ENCODE assay signal across 23 mouse cellular contexts in genomic region chr12:116315498-116315897, GRCm38 (mm10). TPM values are rescaled to one million over a fixed set of nuclear protein-coding genes. Genes with fewer than 3 reads are reported as not detected.
A peak's percentile ranks its signal among the peaks of the same experiment; 100 is the strongest.
DNase-seq lines count a peak whose midpoint lies in the region; ATAC-seq and TF ChIP-seq lines count a peak whose summit lies in the region.
"Had no signal": no experiment of that assay in that cellular context is flagged by ENCODE, and none has a peak within 500 bp of the region (broad histone marks: within the 10 kb centered on the region; RNA-seq: fewer than 3 reads in every experiment).

No protein-coding gene starts in this region.

- 91% methylated on average over 3 of the region's 3 CpGs for WGBS in hindbrain, embryonic 13.5 days
- 94% methylated on average over 3 of the region's 3 CpGs for WGBS in midbrain, embryonic 13.5 days
- WGBS in forebrain, embryonic 15.5 days = 92% methylated on average over 3 of the region's 3 CpGs

- ATAC-seq in megakaryocyte, adult 5-6 weeks (ENCODE audit: poor library complexity, severe bottlenecking) = peak; percentile 53
- ATAC-seq in hindbrain, embryonic 13.5 days (ENCODE audit: low FRiP score) = no peak
- ATAC-seq in midbrain, embryonic 13.5 days = no peak
- ATAC-seq in forebrain, embryonic 15.5 days (replicated peaks) = no peak
- ATAC-seq: intestine, embryonic 15.5 days; midbrain, embryonic 16.5 days had no signal

- no peak for DNase-seq in left cerebral cortex, adult 2 months (ENCODE audit: extremely low spot score in 1 of 2, low spot score in 2 of 2)
- no peak for DNase-seq in left cerebral cortex, adult 8-10 months (ENCODE audit: low spot score in 2 of 2)
- peak; percentile 88 for DNase-seq in MEL-GATA-1-ER (ENCODE audit: extremely low read depth, low read depth)
- DNase-seq in thymus, postnatal 36 days = peak; percentile 4 to 6
- DNase-seq: adrenal gland, postnatal 10 days; cerebellum, postnatal 36 days; gastrocnemius, postnatal 10 days; heart, postnatal 4 days; kidney, postnatal 10 days; lung, adult 18-20 months; lung, postnatal 4 days; retina, postnatal 1 day had no signal

- H3K4me3 ChIP-seq in left cerebral cortex, adult 2 months = no peak overlapping the region
- H3K4me3 ChIP-seq in hindbrain, embryonic 13.5 days = no peak overlapping the region
- H3K4me3 ChIP-seq in midbrain, embryonic 13.5 days (replicated peaks) = no peak overlapping the region
- no peak overlapping the region for H3K4me3 ChIP-seq in forebrain, embryonic 15.5 days
- H3K4me3 ChIP-seq: intestine, embryonic 15.5 days had no signal

- no peaks in the 10 kb centered on the region for H3K9me3 ChIP-seq in hindbrain, embryonic 13.5 days
- no peaks in the 10 kb centered on the region for H3K9me3 ChIP-seq in midbrain, embryonic 13.5 days
- H3K9me3 ChIP-seq in forebrain, embryonic 15.5 days = no peaks in the 10 kb centered on the region
- H3K9me3 ChIP-seq: intestine, embryonic 15.5 days had no signal

- H3K27ac ChIP-seq in left cerebral cortex, adult 2 months = peak overlapping the region; percentile 63
- H3K27ac ChIP-seq in hindbrain, embryonic 13.5 days = no peak overlapping the region
- H3K27ac ChIP-seq in midbrain, embryonic 13.5 days = no peak overlapping the region
- no peak overlapping the region for H3K27ac ChIP-seq in forebrain, embryonic 15.5 days (replicated peaks)
- H3K27ac ChIP-seq: intestine, embryonic 15.5 days had no signal

- no peaks in the 10 kb centered on the region for H3K27me3 ChIP-seq in hindbrain, embryonic 13.5 days
- H3K27me3 ChIP-seq in midbrain, embryonic 13.5 days = no peaks in the 10 kb centered on the region
- H3K27me3 ChIP-seq in forebrain, embryonic 15.5 days = no peaks in the 10 kb centered on the region
- H3K27me3 ChIP-seq: intestine, embryonic 15.5 days had no signal

- no peak overlapping the region for H3K4me2 ChIP-seq in hindbrain, embryonic 13.5 days
- no peak overlapping the region for H3K4me2 ChIP-seq in midbrain, embryonic 13.5 days (replicated peaks)
- no peak overlapping the region for H3K4me2 ChIP-seq in forebrain, embryonic 15.5 days (replicated peaks)
- H3K4me2 ChIP-seq: intestine, embryonic 15.5 days had no signal

- no peak for TF ChIP-seq CTCF in left cerebral cortex, adult 2 months (IDR thresholded peaks at IDR 0.05)

- H3K36me3 ChIP-seq in hindbrain, embryonic 13.5 days = no peaks in the 10 kb centered on the region
- H3K36me3 ChIP-seq in midbrain, embryonic 13.5 days = no peaks in the 10 kb centered on the region
- H3K36me3 ChIP-seq in forebrain, embryonic 15.5 days = no peaks in the 10 kb centered on the region
- H3K36me3 ChIP-seq: intestine, embryonic 15.5 days had no signal

- H3K9ac ChIP-seq in hindbrain, embryonic 13.5 days = no peak overlapping the region
- H3K9ac ChIP-seq in midbrain, embryonic 13.5 days (replicated peaks) = no peak overlapping the region
- H3K9ac ChIP-seq in forebrain, embryonic 15.5 days (replicated peaks) = no peak overlapping the region
- H3K9ac ChIP-seq: intestine, embryonic 15.5 days had no signal

- intact Hi-C loops in left cerebral cortex, adult 2 months (cut with DNase I) = no loop called here

- H3K4me1 ChIP-seq in hindbrain, embryonic 13.5 days (replicated peaks) = no peaks in the 10 kb centered on the region
- H3K4me1 ChIP-seq in midbrain, embryonic 13.5 days (replicated peaks) = no peaks in the 10 kb centered on the region
- 0 out of 2 replicates have a peak, but pooled peaks cover 3% of the 10 kb centered on the region for H3K4me1 ChIP-seq in forebrain, embryonic 15.5 days
- H3K4me1 ChIP-seq: intestine, embryonic 15.5 days had no signal

RNA-seq across cellular contexts. Expression of gene Esyt2, which starts 34.5 kb away (rescaled TPM):
- total RNA-seq in left cerebral cortex, adult 2 months (2021) = 10 to 100 TPM; 55.3 to 58.3 TPM
- 10 to 100 TPM; 57.4 to 67.5 (median 61.3) TPM for total RNA-seq in left cerebral cortex, adult 8-10 months (2022)
- total RNA-seq in megakaryocyte, adult 5-6 weeks (2015) = 44.7 and 46.6 TPM in 2 replicates
- total RNA-seq in megakaryocyte, adult 5-6 weeks (2017) = 49.9 and 65.6 TPM in 2 replicates
- polyA plus RNA-seq in hindbrain, embryonic 13.5 days (2015; fragmentation: Nextera tagmentation; extraction: Ambion mirVana) = 11.7 and 11.9 TPM in 2 replicates
- 10.6 TPM in 2 replicates for polyA plus RNA-seq in midbrain, embryonic 13.5 days (2015; fragmentation: Nextera tagmentation; extraction: Ambion mirVana)
- 12.6 and 13.0 TPM in 2 replicates for polyA plus RNA-seq in forebrain, embryonic 15.5 days (2015; fragmentation: Nextera tagmentation; extraction: Ambion mirVana)

RNA-seq across cellular contexts. Expression of gene Gm11027, which starts 40.3 kb away (rescaled TPM):
- not detected for total RNA-seq in left cerebral cortex, adult 2 months (2021)
- not detected for total RNA-seq in left cerebral cortex, adult 8-10 months (2022)
- total RNA-seq in megakaryocyte, adult 5-6 weeks (2015) = not detected in 2 replicates
- total RNA-seq in megakaryocyte, adult 5-6 weeks (2017) = not detected in 2 replicates
- polyA plus RNA-seq in hindbrain, embryonic 13.5 days (2015; fragmentation: Nextera tagmentation; extraction: Ambion mirVana) = not detected in 2 replicates
- not detected in 2 replicates for polyA plus RNA-seq in midbrain, embryonic 13.5 days (2015; fragmentation: Nextera tagmentation; extraction: Ambion mirVana)
- not detected in 2 replicates for polyA plus RNA-seq in forebrain, embryonic 15.5 days (2015; fragmentation: Nextera tagmentation; extraction: Ambion mirVana)
- total RNA-seq: adrenal gland, postnatal 10 days; gastrocnemius, postnatal 10 days; heart, adult 8-10 months; heart, postnatal 4 days had no signal
- polyA plus RNA-seq: C2C12; intestine, embryonic 15.5 days; limb, embryonic 14.5 days; midbrain, embryonic 16.5 days; neural tube, embryonic 14.5 days; urinary bladder, adult 2 months had no signal

RNA-seq across cellular contexts. Expression of gene Wdr60, which starts 52.7 kb away (rescaled TPM):
- total RNA-seq in left cerebral cortex, adult 2 months (2021) = 10 to 100 TPM; 20.7 to 21.8 TPM
- total RNA-seq in left cerebral cortex, adult 8-10 months (2022) = 10 to 100 TPM; 14.2 to 22.9 (median 17.9) TPM
- 0.27 TPM in 1 of 2 replicates, not detected in the other for total RNA-seq in megakaryocyte, adult 5-6 weeks (2015)
- 0.40 and 0.94 TPM in 2 replicates for total RNA-seq in megakaryocyte, adult 5-6 weeks (2017)
- polyA plus RNA-seq in hindbrain, embryonic 13.5 days (2015; fragmentation: Nextera tagmentation; extraction: Ambion mirVana) = 22.8 and 23.7 TPM in 2 replicates
- 19.6 and 20.5 TPM in 2 replicates for polyA plus RNA-seq in midbrain, embryonic 13.5 days (2015; fragmentation: Nextera tagmentation; extraction: Ambion mirVana)
- 18.0 and 21.1 TPM in 2 replicates for polyA plus RNA-seq in forebrain, embryonic 15.5 days (2015; fragmentation: Nextera tagmentation; extraction: Ambion mirVana)

Comparison
In these comparisons a context has a peak if more than half of its experiments do, and no peak if none do; other contexts are left out.
1. DNase-seq: peak in MEL-GATA-1-ER (single experiment) and thymus, postnatal 36 days (2 of 2); none in left cerebral cortex, adult 2 months (0 of 2) and left cerebral cortex, adult 8-10 months (0 of 2).
2. RNA of gene Wdr60, which starts 52.7 kb away (total RNA-seq): 20.7 to 21.8 TPM in left cerebral cortex, adult 2 months and 14.2 to 22.9 TPM in left cerebral cortex, adult 8-10 months; 0.27 to 0.94 TPM in megakaryocyte, adult 5-6 weeks; every median in the first group is over 4 times any median in the second.